Mouse (Mus musculus) megakaryocyte, embryonic 14.5 days (primary cell): ENCODE data around the gene Oaf.

ENCODE experiments used
- FLI1 ChIP-seq: IDR thresholded peaks from 2 replicates; pipeline ENCODE4 v1.6.1; 2012; ENCODE audit warnings: low read length, inconsistent platforms, mixed read lengths
- GATA1 ChIP-seq: IDR thresholded peaks from 3 replicates; pipeline ENCODE4 v1.6.1; 2012; ENCODE audit warnings: mixed read lengths, low read length, inconsistent platforms, borderline replicate concordance

DNA sequence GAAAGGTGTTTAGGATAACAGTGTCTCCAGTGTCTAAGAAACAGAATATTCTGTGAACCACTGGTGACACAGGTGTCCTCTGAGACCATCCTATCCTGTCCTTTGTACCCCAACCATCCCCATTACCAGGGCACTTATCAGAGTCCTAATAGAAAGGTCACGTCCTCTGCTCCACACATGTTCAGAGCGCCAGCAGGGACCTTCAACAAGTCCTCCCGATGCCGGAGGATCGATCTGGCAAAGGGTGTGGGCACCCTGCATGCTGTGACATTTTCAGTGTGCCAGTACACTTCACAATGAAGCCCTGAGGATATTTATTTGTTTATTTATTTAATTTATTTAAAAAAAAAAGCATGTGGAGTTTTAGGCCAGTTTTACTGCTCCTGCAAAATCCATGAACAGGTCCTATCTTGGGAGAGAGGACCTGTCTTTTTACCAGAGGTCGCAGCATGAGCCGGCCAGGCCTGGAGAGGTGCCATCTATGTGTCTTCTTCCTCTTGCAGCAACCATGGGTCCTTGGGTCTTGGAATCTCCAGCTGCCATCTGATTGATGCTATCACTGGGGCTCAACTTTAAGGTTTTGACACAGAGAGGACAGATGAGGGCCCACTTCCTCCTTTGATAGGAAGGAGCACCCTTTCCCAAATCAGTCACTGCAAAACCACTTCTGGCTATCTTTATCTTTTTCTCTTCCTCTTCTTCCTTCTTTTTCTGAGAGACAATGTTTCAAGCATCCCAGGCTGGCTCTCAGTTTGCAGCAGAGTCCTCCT lies 6.3 kb upstream of the Oaf start:
- TF ChIP-seq GATA1 (no peak), FLI1 (no peak)
